Mouse (Mus musculus): ENCODE measurements around the gene Daam1.

- TF ChIP-seq POLR2A (IDR thresholded peaks at IDR 0.05; ENCODE audit: borderline replicate concordance, control insufficient read depth, low read depth, low read length), result no peak
- no peak for TF ChIP-seq CTCF (IDR thresholded peaks at IDR 0.05; ENCODE audit: control insufficient read depth, insufficient read depth, low read length)
Observed at GRCm38 (mm10) chr12:72001811-72002210, 170.9 kb downstream of the Daam1 start.

All from bone marrow, adult 2 months (tissue).